Mouse (Mus musculus): ENCODE data around the gene Map3k20.

Map3k20 gene

DNA sequence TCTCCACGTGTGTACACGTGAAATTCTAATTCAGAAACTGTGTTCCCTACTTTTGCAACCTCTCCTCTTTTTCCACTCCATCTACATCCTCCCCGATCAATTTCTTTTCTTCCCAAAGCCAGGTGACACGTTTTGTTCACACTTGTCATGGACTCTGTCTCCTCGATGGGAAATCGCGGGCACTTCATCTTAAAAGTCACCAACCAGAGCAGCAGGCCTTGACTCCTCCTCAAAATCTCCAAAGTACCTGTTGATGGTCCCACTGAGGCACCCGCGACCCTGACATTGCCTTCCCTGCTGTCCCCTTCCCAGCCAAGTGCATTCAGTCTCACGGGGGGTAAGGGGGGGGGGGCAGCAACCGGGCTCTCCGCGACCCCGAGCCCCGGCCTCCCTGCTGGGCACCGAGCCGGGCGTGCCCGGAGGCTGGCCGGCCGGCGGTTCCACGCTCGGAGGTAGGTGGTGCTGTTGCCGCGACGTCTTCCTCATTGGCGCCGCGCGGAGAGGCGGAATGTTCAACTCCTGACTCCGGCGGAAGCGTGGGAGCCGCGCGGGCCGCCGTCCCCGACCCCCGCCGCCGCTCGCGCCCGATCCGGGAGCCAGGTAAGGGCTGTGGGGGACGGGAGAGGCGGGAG, at the start of gene Map3k20:
Gene Map3k20, plus strand, starts transcription at position 382 of the 632 bp plus-strand sequence.
- peak; percentile 52 for DNase-seq (ENCODE audit: low read depth, low spot score)

DNA sequence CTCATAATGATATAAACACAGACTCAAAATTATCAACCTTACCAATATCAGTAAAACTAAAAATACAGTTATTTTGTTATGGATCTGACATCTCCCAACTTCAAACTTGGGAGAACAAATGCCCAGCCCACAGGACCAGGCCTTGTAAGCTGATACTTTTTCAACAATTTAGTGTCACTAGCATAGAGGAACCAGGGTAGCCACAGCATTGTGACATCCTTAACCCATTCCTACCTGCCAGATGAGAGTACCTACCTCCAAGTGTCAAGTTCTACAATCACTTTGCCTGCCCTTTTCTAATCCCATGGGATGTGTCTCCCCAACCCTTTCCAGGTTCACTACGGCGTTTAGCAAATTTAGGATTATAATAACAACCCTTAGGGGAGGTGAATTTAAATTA, 47.0 kb upstream of the Map3k20 start:
- DNase-seq (ENCODE audit: low read depth, low spot score) = no peak

DNA sequence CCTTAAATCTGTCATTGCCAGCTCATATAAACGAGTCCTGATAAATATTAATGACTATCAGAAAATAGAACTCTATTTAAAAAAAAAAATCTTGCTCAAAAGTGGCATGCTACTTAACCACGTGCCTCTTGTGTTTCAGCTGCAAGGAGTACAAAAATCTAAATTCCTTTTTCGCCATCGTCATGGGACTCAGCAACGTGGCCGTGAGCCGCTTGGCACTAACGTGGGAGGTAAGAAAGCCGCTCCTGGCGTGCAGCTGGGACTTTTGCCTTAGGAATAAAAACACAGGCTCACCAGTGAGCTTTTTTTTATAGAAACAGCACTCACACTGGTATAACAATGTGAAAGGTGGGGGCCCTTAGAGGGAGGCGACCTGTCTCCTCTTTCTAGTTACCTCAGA, 46.5 kb upstream of the Map3k20 start:
- DNase-seq (ENCODE audit: low read depth, low spot score) = no peak

DNA sequence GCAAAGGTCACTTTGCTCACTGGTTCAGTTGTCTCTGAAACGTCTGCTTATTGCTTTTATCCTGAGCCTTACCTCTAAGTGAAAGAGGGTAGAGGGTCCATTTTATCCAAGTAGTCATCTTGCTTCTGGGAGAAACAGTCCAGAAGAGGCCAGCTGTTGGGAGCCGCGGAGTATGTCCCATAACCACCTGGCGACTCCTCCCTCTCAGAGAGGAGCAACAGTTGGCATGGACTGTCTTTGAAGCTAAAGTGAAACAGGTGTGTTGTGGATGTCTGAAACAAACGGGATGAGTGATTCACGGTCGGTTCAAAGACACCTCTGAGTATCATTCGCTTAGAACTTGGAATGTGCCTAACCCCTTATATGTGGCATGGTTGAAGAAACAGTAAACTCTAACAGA, 46.0 kb upstream of the Map3k20 start:
- no peak for DNase-seq (ENCODE audit: low read depth, low spot score)

DNA sequence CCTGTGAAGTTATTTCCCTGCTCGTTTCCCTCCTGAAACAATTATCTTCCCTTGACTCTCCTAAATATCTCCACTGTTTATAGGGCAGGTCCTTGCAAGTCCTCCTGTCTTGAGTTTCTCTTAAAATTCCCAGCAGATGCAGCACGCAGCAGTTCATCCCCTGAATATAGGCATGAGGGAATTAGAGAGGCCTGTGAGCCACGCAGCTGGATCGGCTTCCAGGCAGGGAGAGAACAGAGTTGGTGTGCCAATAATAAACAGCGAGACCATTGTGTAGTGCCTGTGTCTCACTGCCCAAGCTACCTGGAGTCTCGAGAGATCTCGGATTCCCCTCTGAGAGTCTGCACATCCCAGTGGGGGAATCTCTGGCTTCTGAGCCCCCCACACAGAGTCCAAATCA, 45.4 kb upstream of the Map3k20 start:
- DNase-seq (ENCODE audit: low read depth, low spot score) = no peak

DNA sequence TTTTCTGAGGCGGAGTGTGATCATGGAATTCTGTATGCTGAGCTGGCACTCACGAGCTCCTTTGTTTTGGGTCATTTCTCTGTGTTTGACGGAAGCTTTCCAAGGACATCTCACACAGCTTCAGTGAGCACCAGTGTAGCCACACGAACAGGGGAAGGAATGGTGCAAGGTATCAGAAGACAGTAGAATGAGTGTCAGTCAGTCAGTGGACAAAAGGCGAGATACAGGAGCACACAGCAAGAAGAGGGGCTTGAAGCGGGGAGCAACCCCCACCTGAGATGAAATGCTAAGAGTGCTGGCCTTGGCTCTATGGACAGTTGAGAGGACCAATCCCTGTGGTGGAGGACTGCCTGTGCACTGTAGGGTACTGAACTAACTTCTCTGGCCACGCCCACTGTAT, 44.7 kb upstream of the Map3k20 start:
- DNase-seq (ENCODE audit: low read depth, low spot score) = no peak

DNA sequence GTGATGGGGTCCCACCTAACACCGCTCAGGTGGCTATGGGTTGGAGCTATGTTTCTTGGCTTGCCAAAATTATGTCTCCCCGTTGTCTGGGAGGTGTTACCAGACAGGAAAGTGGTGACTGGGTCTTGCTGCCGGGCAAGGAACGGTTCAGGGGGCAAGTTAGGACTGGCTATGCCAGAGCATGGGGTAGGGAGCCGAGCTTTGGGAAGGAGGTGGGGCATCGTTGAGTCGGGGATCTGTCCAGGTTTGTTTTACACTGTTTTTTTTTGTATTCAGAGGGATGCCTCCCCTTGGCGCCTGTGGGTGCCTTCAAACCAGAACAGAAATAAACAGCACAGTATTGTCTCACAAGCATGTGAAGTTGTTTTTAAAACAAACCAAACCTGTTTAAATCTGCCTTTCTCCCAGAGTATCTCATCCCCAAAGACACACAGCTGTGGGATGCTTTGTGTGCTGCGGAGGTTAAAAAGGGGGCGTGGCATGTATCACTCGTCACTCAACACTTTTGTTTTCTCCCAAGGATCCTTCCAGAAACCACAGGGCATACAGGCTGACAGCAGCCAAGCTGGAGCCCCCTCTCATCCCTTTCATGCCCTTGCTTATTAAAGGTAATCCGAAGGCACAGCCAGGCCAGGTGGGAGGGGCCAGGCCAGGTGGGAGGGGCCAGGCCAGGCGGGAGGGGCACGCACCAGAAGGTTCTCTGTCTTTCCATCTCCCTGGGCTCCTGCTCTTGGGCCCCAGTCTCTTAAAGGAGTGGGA, 43.5 kb upstream of the Map3k20 start:
- no peak for DNase-seq (ENCODE audit: low read depth, low spot score)

DNA sequence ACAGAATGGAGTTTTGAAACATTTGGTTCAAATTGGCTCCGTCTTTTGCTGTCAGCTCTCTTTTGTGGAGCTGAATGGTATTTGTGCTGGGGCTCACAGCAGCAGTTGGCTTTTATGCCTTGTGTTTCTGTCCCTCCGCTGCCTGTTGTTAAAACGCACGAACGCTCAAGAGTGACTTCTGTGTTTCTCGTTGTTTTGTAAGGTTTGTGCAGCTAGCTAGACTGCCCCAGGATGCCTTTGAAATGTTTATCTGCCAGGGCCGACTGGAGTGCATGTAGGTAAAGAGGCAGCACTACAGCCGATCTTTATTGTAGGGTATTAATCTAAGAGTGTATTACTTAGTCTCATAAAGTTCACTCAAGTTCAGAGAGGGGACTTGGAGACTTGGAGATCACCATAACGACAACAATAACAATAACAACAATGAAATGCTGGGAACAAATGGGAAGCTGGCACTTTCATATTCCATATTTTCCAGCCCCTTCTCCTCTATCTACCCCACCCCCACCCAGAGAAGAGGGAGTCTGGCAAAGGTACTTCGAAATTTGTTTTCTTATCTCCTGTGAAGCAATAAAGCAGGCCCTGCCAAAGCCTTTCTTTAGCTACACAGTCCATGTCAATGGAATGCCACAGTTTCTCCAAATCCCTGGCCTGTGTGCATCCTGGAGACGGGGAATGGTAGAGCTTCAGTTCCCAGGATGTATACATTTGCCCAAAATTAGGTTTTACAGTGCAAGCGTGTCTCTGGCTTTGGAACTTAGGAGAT, 42.3 kb upstream of the Map3k20 start:
- DNase-seq (ENCODE audit: low read depth, low spot score) = no peak

DNA sequence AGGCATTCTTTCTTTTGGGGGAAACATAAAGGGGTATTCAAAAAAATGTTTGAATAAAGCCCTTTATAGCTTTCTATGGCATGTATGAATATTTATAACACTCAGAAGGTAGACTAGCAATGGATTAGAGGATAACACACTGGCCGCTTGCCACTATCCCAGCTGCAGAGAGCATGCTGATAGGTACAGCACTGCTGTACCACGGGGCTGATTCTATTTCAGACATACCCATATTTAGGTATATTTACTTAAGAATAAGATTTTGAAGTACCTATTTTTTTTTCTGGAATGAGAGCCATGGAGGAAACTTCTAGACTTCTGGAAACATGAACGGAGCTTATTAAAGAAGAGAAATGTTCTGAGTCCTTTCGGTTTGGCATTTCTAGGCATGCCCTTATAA, 39.8 kb upstream of the Map3k20 start:
- no peak for DNase-seq (ENCODE audit: low read depth, low spot score)

DNA sequence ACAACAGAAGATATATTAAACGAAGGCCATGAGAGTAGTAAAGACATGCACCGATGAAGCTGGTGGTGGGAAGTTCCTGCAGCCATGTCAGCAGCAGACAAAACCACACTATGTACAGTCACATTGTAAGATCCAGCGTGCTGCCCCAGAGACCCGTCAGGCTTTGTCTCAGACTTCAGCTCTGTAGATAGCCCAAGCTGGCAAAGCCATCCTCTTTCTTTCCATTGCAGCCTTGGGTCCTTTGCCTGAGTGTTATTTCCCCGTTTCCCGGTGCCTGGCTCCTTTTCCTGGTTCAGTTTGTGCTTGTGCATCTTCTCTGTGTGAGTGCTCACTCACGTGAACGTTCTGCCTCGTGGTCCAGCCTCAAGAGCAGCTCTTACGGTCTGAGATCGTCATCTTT, 39.1 kb upstream of the Map3k20 start:
- DNase-seq (ENCODE audit: low read depth, low spot score) = no peak

DNA sequence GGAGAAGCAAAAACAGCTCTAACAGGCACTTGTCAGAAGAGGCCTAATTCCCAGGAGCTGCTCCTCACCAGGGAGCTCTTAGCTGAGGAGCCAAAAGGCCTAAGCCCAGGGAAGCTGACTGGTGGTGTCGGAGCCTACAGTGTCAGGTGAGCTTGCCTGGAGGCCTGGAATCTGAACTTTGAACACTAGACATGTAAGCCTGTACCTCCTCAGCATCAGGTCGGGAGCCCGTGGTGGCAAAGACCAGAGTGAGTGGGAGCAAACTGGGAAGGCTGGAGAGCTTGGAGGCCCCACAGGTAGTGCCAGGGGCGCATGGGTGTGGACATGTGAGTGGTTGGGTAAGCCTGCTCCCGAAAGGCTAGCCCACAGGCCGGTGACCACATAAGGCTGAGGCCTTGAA, 37.6 kb upstream of the Map3k20 start:
- no peak for DNase-seq (ENCODE audit: low read depth, low spot score)

DNA sequence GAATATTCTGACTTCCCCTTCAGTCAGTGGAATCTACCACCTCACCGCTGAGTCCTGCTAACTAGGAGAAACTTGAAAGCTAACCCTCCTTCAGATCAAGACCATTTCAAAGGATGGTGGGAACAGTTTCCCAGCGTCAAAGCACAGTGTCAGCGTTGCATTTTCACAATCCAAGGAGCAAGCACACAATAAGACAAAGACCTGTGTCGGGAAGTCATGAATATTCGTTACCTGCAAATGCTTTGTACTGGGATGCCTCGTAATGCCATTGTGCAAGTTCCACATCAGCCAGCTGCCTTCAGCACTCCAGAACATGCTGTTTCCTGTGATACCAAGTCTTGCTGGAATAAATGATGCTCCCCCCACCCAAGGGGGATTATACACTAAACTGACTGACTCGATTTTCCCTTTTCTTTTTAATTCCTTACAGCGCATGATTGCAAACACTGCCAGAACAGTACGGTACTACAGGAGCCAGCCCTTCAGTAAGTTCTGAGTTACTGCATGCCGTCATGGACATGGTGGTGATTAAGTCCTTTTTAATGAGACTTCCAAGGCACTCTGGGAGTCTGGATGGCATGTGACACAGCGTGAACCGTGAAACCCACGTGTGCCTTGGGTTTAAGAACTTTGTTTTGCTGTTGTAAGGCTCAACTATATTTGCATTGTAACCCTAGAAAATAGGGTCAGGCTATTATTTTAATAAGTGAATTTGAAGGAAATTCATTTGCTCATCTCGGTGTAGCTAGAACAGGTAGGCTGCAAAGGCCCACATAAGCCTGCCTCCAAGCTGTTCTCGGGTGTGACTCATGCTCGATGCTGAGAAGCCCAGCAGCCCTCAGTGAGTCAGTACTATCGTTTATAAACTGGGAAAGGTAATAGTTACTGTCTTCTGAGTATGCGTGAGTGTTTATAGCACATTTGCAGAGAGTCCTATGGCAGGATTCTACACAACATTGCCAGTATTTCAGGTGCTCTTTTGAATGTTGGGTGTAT, 32.6 kb upstream of the Map3k20 start:
- peak; percentile 31 for DNase-seq (ENCODE audit: low read depth, low spot score)

DNA sequence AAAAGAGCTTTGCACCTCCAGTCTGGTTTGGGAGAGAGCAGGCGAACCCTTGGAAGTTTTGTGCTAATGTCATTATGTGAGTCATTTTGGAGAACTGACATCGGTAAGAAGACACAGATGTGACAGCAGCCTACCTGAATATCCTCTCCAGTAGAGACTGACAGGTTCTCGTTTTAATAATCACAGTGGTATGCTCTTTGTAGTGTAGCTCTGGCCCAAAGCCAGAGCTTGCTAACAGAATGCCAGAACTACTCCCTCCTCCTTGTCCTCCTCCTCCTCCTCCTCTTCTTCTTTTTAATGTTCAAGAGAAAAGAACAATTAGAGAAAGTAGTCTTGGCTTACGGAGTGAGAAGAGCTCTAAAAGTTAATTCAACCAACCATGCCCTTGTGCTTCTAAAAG, 31.6 kb upstream of the Map3k20 start:
- DNase-seq (ENCODE audit: low read depth, low spot score) = no peak

DNA sequence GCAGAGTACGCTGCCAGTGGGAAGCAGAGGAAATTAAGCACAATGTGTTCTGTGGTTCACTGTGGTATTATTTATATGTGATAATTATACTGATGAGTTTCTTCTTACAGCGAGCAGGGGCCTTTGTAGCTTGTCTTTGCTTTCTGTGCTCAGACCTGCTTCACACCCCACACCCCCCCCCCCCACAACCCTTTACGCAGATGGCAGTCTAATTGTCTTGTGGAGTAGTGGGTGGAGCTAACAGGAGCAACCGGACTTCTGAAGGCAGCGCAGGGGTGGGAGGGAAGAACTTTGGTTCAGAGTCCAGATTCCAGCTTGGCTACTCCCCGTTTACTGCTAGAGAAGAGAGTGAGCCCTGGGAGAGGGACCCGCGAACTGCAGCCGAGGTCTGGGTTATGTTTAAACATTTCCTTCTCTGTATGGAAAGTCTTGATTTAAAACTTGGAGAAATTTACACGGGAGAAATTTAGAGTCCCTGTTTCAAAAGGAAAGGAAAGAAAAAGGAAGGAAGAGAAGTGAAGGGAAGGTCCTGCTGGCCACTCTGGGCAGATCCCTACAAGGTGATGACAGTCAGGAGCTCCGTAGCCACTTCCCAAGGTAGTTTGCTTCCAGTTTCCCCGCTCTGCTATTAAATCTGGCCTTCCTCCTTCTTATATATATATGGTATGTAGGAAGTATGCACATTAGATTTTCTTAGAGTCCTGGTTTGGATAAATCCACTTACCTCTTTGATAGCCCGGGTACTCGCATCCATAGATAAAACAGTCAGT, 30.4 kb upstream of the Map3k20 start:
- peak; percentile 50 for DNase-seq (ENCODE audit: low read depth, low spot score)

DNA sequence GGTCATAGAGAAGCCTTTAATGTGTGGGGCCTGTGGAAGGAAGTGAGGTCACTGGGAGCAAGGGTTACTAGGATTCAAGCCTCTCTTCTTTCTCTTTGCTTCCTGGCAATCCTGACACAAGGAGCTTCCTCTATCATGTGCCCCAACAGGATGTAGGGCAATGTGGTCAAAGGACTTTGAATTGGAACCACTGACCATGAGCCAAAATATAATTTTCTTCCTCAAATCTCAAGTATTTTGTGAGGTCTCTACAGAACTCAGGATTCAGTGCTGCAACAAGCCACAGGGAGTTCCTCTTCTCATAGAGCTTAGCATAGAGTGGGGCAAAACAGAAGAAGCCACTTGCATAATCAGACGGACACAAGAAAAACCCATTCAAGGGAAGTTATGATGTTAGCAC, 24.7 kb upstream of the Map3k20 start:
- no peak for DNase-seq (ENCODE audit: low read depth, low spot score)

DNA sequence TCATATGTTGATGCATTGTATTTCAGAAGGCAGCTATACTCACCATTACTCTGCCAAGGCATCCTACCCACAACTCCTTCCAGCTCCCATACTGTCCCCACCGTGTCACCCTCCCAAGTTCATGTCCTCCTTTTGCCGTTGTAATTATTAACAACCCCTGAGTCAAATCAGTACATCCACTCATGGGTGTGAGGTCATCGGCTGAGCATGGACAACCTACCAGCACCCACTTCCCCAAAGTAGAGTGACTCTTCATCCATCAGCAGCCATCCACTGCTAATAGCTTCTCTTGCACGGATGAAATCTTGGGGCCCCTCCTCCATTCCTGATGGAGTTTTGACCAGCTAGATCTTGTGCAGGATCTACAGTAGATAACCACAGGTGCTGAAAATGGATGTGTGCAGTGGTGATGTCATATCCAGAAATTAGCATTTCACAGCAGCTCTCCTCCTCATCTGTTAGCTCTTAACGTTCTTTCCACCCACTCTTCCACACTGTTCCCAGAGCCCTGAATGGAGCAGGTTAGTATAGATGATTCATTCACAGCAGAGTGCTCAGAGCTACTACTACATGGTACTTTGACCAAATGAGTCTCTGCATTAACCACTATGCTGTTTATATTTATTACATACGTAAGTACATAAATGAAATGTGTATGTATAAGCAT, 22.5 kb upstream of the Map3k20 start:
- DNase-seq (ENCODE audit: low read depth, low spot score) = no peak

DNA sequence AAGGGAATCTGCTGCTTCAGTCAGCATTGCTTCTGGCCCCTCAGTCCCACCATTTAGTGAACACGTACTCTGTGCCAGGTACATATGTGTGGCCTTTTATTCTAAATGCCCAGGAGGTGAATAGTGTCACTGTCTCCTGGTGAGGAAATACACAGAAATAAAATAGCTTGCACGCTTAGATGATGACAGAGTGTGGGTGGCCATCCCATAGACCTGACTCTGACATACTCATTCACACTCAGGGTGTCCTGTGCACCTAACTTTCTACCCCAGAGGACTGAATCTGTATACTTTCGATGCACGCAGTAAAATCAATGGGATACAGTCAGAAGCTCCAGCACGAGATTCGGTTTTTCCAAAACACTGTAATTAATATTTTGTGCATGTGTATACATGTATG, 18.0 kb upstream of the Map3k20 start:
- no peak for DNase-seq (ENCODE audit: low read depth, low spot score)

DNA sequence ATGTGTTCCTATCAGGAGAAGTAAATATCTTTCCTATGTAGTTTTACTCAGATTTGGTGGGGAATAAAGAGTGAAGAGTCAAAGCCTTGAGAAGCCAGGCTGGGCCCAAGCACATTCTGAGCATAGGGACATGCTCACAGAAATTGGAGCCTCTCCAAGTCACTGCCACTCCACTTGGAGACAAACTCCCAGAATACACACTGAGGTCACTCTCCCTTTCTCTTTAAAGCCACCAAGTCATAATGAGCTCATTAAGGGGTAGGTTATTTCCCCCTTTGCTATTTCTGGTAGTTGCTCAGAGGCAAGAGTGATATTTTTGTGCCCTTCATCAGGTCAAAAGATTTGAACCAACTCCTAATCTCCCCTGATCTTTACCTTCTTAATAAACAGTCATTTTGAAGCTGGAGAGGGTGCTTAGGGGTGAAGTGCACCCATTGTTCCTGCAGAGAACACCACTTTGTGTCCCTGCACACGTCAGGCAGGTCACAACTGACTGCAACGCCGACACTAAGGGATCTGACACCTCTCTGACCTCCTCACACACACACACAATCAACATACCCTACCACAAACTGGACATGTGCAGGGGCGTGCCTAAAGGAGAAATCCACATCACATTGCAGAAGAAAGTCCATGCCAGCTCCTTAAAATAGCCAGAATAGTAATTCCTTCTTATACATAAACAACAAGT, 15.6 kb upstream of the Map3k20 start:
- no peak for DNase-seq (ENCODE audit: low read depth, low spot score)

DNA sequence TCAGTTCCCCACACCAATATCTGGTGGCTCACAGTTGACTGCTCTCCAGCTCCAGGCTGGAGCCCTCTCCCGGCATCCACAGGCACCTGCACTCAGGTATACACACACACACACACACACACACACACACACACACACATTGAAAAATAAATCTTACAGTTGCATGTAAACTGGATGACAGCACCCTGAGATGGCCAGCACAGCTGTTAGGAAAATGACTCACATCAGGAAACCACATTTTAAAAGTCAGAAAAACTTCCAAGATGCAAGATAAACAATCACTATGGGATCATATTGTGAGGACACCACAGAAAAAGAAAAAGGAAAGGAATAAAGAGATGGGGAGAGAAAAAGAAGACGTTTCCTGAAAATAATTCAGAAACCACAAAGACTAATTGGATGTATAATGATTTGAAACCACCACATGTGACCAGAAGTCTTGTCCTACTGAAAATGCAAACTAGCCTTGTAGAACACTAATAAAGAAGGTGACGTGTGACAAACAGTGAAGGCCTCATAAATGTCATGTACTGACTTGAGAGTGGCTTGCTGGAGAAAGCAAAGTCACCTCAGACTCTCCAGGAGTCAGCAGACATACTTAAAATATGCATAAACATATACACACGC, 7.1 kb upstream of the Map3k20 start:
- DNase-seq (ENCODE audit: low read depth, low spot score) = no peak

Measured in ES-CJ7 (cell line).